Mouse (Mus musculus) heart, embryonic 11.5 days (tissue): ENCODE measurements around the gene Efnb1. TPM values are rescaled to one million over a fixed set of nuclear protein-coding genes. Genes with fewer than 3 reads are reported as not detected.

Experiments
- ATAC-seq: fragments of 200-750 bp; cut with Nextera tagmentation; replicated peaks from 2 replicates; pipeline ENCODE4 v1.8.0; 2017; ENCODE audit warnings: moderate library complexity; ENCODE audit not compliant: insufficient number of reproducible peaks, low FRiP score, low TSS enrichment
- H3K27ac ChIP-seq: fragments of 300-500 bp; sonication (generic); 2 replicates; pipeline ENCODE4 v1.5.1; 2014; ENCODE audit warnings: mild to moderate bottlenecking, low read depth, low read length
- H3K27me3 ChIP-seq: fragments of 300-500 bp; sonication (generic); 2 replicates; pipeline ENCODE4 v1.6.1; 2014; ENCODE audit warnings: mild to moderate bottlenecking, low read length, mixed read lengths; ENCODE audit not compliant: control insufficient read depth, insufficient read depth
- H3K36me3 ChIP-seq: fragments of 300-500 bp; sonication (generic); 2 replicates; pipeline ENCODE4 v1.6.1; 2014; ENCODE audit warnings: mild to moderate bottlenecking, low read length, moderate library complexity, mixed read lengths; ENCODE audit not compliant: control insufficient read depth, insufficient read depth
- H3K4me1 ChIP-seq: fragments of 300-500 bp; sonication (generic); 2 replicates; pipeline ENCODE4 v1.6.1; 2014; ENCODE audit warnings: low read length; ENCODE audit not compliant: control insufficient read depth, insufficient read depth
- H3K4me2 ChIP-seq: fragments of 300-500 bp; sonication (generic); 2 replicates; pipeline ENCODE4 v1.6.1; 2014; ENCODE audit warnings: mild to moderate bottlenecking, moderate library complexity
- H3K4me3 ChIP-seq: fragments of 300-500 bp; sonication (generic); 2 replicates; pipeline ENCODE4 v1.5.1; 2014; ENCODE audit warnings: low read depth, low read length
- H3K9ac ChIP-seq: fragments of 300-500 bp; sonication (generic); 2 replicates; pipeline ENCODE4 v1.6.1; 2014; ENCODE audit warnings: mild to moderate bottlenecking, low read depth, low read length, moderate library complexity
- H3K9me3 ChIP-seq: fragments of 300-500 bp; sonication (generic); replicated peaks from 2 replicates; pipeline ENCODE4 v1.6.1; 2016; ENCODE audit warnings: low read length; ENCODE audit not compliant: control insufficient read depth
- WGBS: fragments of 180-500 bp; shearing (Covaris S2); extraction: QIAGEN DNeasy Blood & Tissue Kit; methylation state at CpG from one replicate; pipeline ENCODE4 v1.1.7; 2014; ENCODE audit not compliant: insufficient replicate concordance; 5-methylcytosine and 5-hydroxymethylcytosine counted together
- polyA plus RNA-seq: library from polyadenylated mRNA; unstranded; fragments of >200 nt; fragmentation: Nextera tagmentation; extraction: Ambion mirVana; gene quantifications from 2 replicates; pipeline ENCODE4 v1.2.1, GENCODE M21; 2014

Gene Efnb1
- polyA plus RNA-seq, 1 experiment from 2014 or later = 16.0 TPM

DNA sequence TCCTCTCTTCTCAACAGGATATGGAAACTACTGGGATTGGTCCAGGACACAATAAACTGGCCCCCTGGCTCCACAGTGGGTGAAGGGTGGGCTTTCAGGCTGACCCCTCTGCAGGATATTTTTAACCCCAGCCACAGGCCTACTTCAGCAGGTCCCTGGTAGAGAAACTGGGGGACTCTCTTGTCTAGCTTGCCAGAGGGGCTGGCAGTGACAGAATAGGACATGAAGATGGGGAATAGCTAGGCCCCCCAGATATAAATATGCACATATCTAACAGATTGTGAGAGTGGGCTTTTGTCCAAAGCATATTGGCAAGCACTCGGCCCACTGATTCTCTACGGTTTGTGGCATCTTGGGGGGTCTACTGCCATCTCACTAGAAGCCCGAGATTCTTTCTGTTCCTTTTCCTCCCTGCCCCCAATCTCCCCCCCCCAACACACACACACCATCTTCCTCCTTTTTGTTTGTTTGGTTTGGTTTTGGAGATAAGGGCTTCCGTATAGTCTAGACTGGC, 29.0 kb downstream of the Efnb1 start:
- ATAC-seq = no peak
- 68% methylated on average over 4 of the region's 4 CpGs for WGBS
- Histone ChIP-seq H3K9ac (no peak overlapping the region), H3K27me3 (peaks cover 19% of the 10 kb centered on the region), H3K9me3 (no peaks in the 10 kb centered on the region), H3K36me3 (no peaks in the 10 kb centered on the region), H3K4me2 (no peak overlapping the region), H3K4me3 (no peak overlapping the region), H3K4me1 (no peaks in the 10 kb centered on the region), H3K27ac (no peak overlapping the region)

DNA sequence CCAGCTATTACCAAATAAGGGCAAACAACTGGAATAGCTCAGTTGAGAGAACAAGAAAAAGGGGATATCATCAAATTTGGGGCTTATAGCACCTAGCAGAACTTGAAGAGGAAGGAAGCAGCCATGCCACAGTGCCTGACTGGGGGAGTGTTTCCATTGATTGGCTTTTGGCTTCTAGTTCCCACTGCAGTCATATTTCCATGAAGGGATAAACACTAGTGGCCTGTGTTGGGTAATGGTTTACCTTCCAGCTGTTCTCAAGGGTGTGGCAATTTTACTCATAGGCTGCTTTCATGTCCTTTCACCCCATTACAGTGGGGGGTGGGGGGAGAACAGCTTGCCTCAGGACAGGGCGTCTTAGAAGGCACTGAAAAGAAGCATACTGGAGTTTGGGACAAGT, 31.1 kb downstream of the Efnb1 start:
- Histone ChIP-seq H3K9ac (no peak overlapping the region), H3K36me3 (no peaks in the 10 kb centered on the region), H3K4me1 (no peaks in the 10 kb centered on the region), H3K9me3 (no peaks in the 10 kb centered on the region), H3K4me3 (no peak overlapping the region), H3K27ac (no peak overlapping the region), H3K27me3 (peaks cover 28% of the 10 kb centered on the region), H3K4me2 (no peak overlapping the region)
- 73% methylated on average over 1 of the region's 1 CpGs for WGBS
- ATAC-seq = no peak

DNA sequence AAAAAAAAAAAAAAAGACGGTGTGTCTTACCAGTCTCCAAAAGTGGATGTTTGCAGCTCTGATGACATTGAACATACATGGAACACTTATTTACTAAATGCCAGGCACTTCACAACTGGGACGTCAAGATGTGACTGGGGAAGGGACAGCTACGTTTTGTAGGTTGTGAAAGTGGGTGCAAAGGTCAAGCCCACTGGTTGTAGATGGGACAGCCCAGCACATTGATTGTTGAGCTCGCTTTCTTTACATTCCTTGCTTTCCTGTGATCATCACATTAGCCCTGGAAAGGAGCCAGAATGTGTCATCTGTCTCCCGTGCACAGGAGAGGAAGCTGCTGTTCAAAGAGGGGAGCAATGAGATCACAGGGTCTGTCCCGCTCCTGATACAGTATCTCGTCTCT, 31.6 kb downstream of the Efnb1 start:
- no peak for ATAC-seq
- no peak overlapping the region for H3K27ac ChIP-seq
- no peak overlapping the region for H3K4me2 ChIP-seq
- H3K36me3 ChIP-seq = no peaks in the 10 kb centered on the region
- H3K4me1 ChIP-seq = no peaks in the 10 kb centered on the region
- WGBS = 47% methylated on average over 7 of the region's 7 CpGs
- H3K9ac ChIP-seq = no peak overlapping the region
- H3K27me3 ChIP-seq = peaks cover 31% of the 10 kb centered on the region
- H3K9me3 ChIP-seq = no peaks in the 10 kb centered on the region
- H3K4me3 ChIP-seq = no peak overlapping the region

DNA sequence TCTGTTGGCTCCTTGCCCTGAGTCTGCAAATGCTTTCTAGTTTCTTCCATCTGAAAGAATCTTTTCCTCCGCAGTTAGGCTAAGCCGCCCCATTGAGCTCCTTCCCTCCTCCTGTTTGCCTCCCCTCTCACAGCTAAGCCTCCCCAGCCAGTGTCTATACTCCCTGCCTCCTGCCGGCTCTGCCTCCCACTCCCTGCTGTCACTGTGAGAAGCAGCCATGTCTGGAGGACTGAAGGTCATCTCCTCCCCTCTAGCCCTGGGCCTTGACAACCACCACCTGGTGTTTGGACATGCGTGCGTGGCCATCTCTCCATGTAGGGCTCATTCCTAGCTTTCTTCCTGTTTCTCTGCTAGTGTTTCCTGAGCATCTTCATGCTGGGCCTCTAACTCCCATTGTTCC, 36.4 kb downstream of the Efnb1 start:
- no peak overlapping the region for H3K27ac ChIP-seq
- H3K4me1 ChIP-seq = no peaks in the 10 kb centered on the region
- no peaks in the 10 kb centered on the region for H3K36me3 ChIP-seq
- no peak overlapping the region for H3K9ac ChIP-seq
- H3K4me3 ChIP-seq = no peak overlapping the region
- H3K27me3 ChIP-seq = peaks cover 25% of the 10 kb centered on the region
- ATAC-seq = no peak
- H3K4me2 ChIP-seq = no peak overlapping the region
- no peaks in the 10 kb centered on the region for H3K9me3 ChIP-seq
- WGBS = 36% methylated on average over 5 of the region's 5 CpGs

DNA sequence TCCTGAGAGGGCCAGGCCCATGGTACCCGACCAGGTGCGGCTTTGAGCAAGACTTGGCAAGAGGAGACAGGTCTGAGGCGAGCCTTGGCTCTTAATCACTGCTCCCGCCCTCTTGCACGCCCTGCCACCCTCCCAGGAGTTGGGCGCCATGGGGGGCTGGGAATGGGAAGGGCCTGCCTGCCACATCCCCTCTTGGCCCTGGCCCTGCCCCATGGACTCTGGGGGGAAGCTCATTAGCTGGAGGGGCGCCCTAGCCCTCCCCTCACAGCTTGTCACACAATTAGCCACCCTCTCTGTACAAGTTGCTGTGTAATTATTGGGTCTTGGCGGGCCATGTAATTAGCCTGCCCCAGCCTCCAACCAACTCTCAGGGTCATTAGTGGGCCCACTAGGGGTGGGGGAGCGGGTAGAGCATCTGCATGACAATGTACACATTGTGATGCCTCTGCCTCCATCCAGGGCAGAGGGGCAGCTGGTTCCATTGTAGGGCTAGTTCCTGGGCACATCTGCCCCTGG, 49.2 kb downstream of the Efnb1 start:
- no peak overlapping the region for H3K27ac ChIP-seq
- WGBS = 55% methylated on average over 9 of the region's 9 CpGs
- no peak for ATAC-seq
- H3K4me3 ChIP-seq = no peak overlapping the region
- H3K36me3 ChIP-seq = no peaks in the 10 kb centered on the region
- no peaks in the 10 kb centered on the region; the same call in 1 of the 2 replicates for H3K4me1 ChIP-seq
- no peak overlapping the region for H3K4me2 ChIP-seq
- peaks cover 52% of the 10 kb centered on the region for H3K27me3 ChIP-seq
- H3K9me3 ChIP-seq = no peaks in the 10 kb centered on the region
- H3K9ac ChIP-seq = no peak overlapping the region

DNA sequence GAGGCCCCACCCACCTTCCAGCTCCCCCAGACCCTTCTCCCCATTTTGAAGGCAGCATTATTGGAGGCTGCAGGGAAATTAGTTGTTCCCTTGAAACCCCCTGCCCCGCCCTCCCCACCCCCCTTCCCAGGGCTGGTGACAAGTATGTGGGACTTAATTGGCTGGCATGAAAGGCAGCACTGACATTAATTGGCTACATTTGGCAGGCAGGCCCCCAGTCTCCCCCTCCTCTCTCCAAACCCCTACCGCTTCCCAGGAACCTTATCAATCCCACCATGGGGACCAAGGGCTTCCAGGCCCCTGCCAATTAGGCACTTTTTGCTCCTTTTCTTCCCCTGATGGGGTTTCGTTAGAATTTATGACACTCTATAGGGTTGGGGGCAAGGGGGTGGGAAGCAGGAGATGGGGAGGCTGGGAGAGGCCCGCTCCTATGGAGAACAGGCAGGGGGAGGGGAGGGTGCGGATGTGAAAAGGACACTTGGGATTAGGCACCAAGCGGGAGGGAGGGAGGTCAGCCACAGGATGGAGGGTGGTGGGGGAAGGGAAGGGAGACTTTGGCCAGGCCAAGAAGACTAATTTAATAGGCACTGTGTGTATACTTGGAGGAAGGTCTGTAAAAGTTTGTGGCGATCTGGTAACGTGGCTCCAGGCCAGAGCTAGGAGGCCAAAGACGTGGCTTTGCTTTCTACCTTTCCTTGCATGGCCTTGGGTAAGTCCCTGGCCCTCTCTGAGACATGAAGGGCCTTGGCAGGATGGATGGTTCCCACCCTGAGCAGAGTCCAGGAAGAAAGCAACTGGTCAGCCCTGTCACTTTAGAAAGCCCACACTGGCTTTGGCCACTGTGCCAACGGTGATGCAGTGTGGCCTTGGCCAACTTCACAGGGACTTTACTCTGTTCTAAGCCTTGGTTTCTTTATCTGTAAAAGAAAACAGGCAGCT, 50.8 kb downstream of the Efnb1 start:
- no peak for ATAC-seq
- no peak overlapping the region for H3K4me3 ChIP-seq
- no peaks in the 10 kb centered on the region for H3K9me3 ChIP-seq
- no peaks in the 10 kb centered on the region; the same call in 1 of the 2 replicates for H3K4me1 ChIP-seq
- no peaks in the 10 kb centered on the region for H3K36me3 ChIP-seq
- H3K27ac ChIP-seq = no peak overlapping the region
- WGBS = 40% methylated on average over 10 of the region's 10 CpGs
- no peak overlapping the region for H3K9ac ChIP-seq
- peaks cover 54% of the 10 kb centered on the region for H3K27me3 ChIP-seq
- H3K4me2 ChIP-seq = no peak overlapping the region

DNA sequence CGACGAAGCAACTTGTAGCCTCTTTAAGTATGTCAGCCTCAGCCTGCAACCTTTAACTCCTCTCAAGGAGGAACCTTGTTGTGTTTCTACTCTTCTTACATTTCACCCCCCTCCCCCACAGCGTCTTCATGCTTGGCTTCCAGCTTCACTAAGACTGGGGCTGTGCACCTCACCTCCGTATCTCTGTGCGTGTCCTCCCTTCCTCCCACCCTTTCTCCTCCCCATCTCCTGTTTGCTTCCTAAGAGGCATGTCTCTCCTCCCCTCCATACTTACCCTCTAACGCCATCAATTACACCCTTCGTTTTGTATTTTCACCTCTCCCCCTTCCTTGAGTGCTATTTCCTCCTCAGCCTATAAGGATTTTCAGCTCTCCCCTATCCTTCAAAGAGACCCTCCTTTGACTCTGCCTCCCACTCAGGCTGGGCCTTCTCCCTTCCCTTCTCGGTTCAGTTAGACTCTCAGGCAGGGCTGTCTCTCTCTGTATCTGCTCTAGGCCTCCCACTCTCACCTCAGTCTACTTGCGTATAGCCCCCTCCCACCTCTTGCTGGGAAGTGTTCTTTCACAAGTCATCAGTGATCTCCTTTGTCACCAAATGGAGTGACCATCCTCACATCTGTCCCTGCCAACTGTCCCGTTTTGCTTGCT, 55.6 kb downstream of the Efnb1 start:
- 50% methylated on average over 10 of the region's 10 CpGs for WGBS
- Histone ChIP-seq H3K4me1 (peaks cover 7% of the 10 kb centered on the region), H3K36me3 (no peaks in the 10 kb centered on the region), H3K4me3 (no peak overlapping the region), H3K27me3 (peaks cover 37% of the 10 kb centered on the region), H3K27ac (no peak overlapping the region), H3K9me3 (no peaks in the 10 kb centered on the region), H3K4me2 (no peak overlapping the region), H3K9ac (no peak overlapping the region)
- no peak for ATAC-seq

DNA sequence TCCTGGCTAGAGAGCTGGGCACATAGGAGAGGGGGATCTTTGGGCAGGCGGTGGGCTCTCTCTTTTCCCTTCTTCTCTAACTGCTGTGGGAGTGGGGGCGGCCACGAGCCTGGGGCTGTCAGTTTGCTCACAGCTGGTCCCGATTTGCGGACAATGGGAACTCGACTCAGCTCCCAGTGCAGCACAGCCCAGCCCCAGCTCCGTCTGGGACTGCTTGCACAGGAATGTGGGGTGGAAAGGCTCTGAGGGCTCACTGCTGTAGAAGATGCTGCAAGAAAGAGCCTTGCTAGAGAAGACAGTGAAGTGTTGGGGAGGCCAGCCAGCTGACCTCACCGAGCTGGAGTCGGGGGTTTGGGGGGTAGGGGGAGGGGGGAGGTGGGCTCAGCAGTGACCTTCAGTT, 61.0 kb downstream of the Efnb1 start:
- 34% methylated on average over 8 of the region's 9 CpGs for WGBS

More for the DNA sequence above, 61.0 kb downstream of the Efnb1 start:
- peaks cover 30% of the 10 kb centered on the region for H3K4me1 ChIP-seq
- H3K9ac ChIP-seq = no peak overlapping the region
- no peaks in the 10 kb centered on the region for H3K36me3 ChIP-seq
- no peak overlapping the region for H3K27ac ChIP-seq
- no peaks in the 10 kb centered on the region for H3K9me3 ChIP-seq
- no peak overlapping the region for H3K4me3 ChIP-seq
- no peak for ATAC-seq
- H3K27me3 ChIP-seq = peaks cover 6% of the 10 kb centered on the region
- H3K4me2 ChIP-seq = no peak overlapping the region
